Mouse (Mus musculus): ENCODE measurements around the gene Ntn3. TPM values are rescaled to one million over a fixed set of nuclear protein-coding genes. Genes with fewer than 3 reads are reported as not detected.

The Ntn3 gene
- total RNA-seq (2017) = 0.10 and 0.50 TPM in 2 replicates

DNA sequence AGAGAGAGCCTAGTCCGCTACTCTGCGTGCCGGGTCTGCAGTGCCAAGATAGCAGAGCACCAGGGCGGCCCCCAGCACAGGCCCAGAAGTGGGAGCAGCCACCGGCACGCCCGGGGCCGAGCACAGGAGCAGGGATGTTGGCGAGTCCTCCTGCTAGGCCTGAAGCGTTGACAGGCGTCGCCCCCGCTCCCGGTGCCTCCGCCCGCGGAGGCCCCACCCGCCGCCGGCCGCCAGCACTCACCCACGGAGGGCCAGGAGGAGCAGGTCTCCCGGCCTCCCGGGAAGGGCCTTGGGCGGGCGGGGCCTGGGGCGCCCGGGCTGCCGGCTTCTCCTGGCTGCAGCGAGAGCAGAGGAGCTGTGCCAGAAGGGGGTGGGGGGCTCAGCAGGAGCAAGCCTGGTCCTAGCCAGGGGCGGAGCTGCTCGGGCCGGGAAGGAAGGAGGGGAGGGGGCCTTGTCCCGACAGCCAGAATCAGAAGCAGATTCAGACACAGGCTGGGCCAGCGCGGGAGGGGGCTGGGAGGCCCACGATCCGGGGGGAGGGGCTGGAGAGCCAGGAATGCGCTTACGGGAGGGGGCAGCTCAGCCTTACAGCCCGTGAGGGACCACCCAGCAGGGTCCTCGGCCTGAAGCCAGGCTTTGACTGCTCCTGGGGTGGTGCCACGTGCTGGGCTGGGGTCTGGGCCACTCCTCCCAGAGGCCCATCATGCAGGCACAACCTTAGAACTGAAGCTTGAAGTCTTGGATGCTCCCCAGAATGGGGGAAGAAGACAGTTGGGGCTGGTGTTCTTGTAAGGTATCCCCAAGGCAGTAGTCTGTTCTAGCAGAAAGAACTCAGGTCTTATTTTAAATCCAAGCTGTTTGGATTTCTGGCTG lies at the start of gene Ntn3:
Ntn3 (minus strand) TSS at position 489 of the 873 bp plus-strand sequence.
- peak; percentile 21; the same call in 1 of the 2 replicates for ATAC-seq (replicated peaks; ENCODE audit: low read depth, poor library complexity, severe bottlenecking)

DNA sequence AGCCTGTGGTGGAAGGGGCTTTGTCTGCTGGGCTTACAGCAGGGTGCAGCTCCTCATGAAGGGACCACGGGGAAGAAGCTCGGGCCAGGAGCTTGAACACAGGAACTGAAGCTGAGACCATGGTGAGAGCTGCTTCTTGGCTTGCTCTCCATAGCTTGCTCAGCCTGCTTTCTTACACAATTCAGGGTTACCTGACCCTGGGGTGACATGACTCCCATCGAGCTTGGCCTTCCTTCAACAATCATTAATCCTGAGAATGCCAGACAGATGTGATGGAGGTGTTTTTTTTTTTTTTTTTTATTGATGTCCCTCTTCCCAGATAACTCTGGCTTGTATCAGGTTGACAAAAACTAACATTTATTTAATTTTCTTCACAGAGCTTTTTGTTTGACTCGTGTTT lies 49.6 kb upstream of the Ntn3 start:
- no peak for ATAC-seq (replicated peaks; ENCODE audit: low read depth, poor library complexity, severe bottlenecking)

DNA sequence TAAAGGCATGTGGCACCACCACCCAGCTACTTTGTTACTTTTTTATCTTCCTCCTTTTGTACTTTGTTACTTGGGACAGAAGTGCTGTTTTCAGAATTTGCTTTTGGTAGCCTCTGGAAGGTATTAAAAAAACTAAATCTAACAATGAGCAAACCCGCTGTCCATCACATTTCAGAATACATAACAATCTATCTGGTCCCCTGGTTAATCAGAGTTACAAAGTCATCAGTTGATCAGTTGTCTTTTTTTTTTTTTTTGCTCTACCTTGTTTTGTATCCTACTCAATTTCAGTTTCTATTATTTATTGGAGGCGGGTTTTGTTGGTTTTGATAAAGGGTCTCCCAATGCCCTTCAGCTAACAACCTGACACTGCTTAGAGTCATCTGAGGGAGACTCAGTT lies 43.0 kb upstream of the Ntn3 start:
- ATAC-seq (replicated peaks; ENCODE audit: low read depth, poor library complexity, severe bottlenecking) = no peak

DNA sequence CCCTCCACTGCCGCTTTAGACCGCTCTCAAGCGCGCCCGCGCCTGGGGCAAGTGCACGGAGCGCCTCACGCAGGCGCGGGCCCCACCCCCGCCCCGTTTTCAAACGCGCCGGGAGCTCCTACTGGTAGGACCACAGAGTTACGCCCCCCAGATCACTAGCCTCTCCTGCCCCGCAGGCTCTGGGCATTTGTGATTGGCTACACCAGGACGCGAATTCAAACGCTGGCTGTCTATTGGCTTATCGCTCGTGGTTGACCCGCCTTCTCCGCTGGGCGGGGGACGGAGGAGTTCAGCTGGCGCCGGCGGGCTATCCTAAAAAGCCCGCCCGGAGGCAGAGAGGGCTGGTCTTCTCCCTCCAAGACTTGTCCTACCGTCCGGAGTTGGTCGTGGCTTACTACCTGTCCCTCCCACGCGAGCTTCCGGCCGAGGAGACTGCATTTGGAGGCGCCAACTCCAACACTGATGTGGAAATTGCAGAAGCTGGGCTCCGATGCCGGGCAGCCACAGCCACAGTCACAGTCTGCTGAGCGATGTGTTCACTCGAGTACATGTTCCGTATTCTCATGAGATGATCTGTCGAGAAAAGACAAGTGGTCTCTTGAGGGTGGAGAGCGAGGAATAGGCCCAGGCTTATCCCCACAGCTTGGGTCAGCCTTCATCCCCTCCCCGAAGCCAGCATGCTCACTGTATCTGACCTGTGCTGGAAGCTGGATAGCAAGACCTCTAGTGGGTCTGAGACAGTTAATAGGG lies 42.2 kb upstream of the Ntn3 start, which contains the start of gene Ccnf:
Ccnf (minus strand) TSS at position 165 of the 750 bp plus-strand sequence.
- peak; percentile 99 for ATAC-seq (replicated peaks; ENCODE audit: low read depth, poor library complexity, severe bottlenecking)

DNA sequence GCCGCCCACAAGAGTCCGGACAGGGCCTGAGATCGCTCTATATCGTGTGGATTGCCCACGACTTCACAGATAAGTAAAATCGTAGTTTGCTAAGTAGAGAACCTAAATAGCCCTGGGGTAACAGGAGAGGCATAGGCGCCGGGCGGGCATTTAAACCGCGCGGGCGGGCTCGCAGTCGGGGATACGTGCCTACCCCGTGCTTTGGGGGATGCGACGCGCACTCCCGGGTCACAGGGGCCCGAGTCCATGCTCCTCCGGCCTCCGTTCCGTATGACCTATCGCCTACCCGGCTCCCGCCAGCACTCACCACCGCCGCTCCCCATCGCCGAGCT lies 41.6 kb upstream of the Ntn3 start:
- no peak for ATAC-seq (replicated peaks; ENCODE audit: low read depth, poor library complexity, severe bottlenecking)

DNA sequence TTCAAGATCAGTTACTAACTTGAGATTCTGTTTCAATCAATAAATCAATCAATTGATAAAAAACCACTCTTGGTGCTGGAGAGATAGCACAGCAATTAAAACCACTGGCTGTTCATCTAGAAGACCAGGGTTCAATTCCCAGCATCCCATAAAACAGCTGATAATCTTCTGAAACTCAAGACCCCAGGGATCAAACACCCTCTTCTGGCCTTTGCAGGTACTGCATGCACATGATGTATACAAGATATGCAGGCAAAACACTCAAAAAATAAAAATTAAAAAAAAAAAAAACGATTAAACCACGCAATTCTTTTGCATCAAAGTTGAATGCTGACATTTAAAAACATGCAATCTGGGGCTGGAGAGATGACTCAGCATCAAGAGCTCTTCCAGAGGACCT lies 39.3 kb upstream of the Ntn3 start:
- no peak for ATAC-seq (replicated peaks; ENCODE audit: low read depth, poor library complexity, severe bottlenecking)

- no peak for ATAC-seq (replicated peaks; ENCODE audit: low read depth, poor library complexity, severe bottlenecking)
These were observed 34.7 kb upstream of the Ntn3 start for GRCm38 (mm10) chr17:24244061-24244460.

- 0 out of 2 replicates have a peak, but pooled peaks have one; percentile 50 for ATAC-seq (replicated peaks; ENCODE audit: low read depth, poor library complexity, severe bottlenecking)
These were observed 34.1 kb upstream of the Ntn3 start for GRCm38 (mm10) chr17:24243311-24243969.

DNA sequence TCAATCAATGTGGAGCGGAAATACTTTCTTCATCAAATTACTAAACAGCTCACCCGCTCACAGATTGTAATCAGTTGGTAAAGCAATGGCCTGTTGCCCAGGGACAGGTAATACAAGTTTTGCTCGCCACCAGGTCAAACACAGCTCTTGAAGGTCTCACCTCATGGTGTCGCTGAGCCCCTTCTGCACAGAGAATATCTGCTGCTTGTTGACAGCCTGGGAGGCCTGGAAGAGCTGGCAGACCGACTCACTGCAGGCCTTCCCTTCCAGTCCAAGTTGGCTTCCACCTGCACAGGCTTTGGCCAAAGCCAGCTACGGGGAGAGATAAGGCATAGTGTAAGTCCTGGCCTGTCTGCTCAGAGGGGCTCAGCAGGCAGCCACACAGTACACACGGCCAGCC lies 27.6 kb upstream of the Ntn3 start:
- ATAC-seq (replicated peaks; ENCODE audit: low read depth, poor library complexity, severe bottlenecking) = no peak

DNA sequence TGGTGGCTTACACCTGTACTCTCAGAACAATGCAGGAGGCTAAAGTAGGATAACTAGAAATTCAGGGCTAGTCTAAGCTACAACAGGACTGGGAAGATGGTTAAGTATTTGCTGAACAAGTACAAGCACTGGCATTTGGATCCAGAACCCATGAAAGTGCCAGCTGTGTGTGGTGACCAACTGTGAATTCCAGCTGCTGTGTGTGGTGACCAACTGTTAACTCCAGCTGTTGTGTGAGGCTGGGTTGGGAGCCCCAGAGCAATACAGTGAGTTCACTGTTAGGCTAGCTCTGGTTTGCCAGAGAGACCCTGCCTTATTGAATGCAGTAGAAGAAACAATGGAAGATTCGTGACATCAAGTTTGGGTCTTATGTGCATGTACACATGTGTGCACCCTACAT lies 27.1 kb upstream of the Ntn3 start:
- ATAC-seq (replicated peaks; ENCODE audit: low read depth, poor library complexity, severe bottlenecking) = no peak

DNA sequence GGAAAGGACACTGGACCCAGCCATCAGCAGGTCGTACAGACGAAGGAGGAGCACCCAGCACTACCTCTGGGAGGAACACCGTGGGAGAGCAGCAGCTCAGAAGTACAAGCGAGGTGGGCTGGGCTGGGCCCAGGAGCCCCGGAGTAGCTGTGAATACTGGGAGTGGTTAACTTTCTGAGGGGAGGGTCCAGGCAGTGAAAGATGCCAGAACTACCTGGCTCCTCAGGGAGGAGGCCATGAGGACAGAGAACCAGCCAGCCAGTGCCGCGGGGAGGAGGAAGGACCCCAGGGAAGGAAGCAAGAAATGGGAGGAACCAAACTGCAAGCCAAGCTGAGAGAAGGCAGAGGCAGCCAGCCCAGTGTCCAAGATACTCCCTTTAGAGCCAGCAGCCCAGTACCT lies 18.6 kb upstream of the Ntn3 start:
- no peak for ATAC-seq (replicated peaks; ENCODE audit: low read depth, poor library complexity, severe bottlenecking)

DNA sequence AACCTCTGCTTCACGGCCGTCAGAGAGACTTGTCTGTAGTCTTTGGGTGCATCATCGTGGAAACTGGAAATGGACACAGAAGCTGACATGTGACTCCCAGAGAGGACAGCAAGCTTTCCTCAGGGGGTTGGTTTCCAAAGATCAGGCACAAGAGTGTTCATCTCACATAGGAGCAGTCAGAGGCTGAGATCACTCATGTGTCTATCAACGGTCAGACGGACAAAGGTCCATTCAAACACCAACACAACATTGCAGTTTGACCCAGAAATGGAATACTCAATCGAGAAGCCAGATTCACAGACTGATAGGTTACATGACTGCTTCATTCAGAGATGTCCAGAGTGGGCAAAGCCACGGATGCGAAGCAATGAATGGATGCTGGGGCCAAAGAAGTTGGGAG lies 17.4 kb upstream of the Ntn3 start:
- no peak for ATAC-seq (replicated peaks; ENCODE audit: low read depth, poor library complexity, severe bottlenecking)

- ATAC-seq (replicated peaks; ENCODE audit: low read depth, poor library complexity, severe bottlenecking) = peak; percentile 69
These were observed 16.5 kb upstream of the Ntn3 start for GRCm38 (mm10) chr17:24225851-24226250.

DNA sequence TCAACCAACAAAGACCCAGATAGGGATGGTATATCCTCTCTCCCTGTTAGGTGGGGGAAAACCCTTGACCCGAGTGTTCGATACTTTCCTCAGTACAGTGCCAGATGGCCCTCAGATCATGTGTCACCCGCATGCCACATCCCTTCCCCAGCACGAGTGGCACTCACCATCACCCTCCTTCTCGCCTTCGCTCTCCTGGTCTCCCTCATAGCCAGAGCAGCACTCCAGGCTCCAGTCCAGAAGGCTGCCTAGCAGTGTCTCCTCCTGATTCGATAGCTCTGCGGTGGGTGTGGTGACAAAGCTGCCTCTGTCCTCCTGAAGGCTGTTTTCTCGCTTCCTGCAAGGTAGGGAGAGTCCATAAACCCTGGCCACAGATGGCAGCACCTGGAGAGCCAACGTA lies 15.4 kb upstream of the Ntn3 start:
- ATAC-seq (replicated peaks; ENCODE audit: low read depth, poor library complexity, severe bottlenecking) = no peak

DNA sequence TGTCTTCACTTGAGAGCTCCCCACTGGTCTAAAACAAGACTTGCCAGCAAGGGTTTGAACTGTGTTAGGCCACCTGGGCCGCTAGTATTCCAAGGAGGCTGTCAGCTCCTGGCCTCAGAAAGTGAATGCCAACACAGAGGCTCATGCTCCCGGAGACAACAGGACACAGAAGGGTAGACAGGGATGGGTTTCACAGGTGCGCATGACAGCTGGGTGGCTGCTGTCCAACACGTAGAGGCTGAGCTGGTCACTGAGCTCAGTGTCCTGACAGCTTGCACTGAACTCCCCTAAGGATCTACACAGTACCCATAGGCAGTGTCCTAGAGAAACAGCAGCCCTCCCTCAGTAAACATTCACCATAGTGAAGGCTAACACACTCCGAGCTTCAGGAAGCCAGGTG lies 14.2 kb upstream of the Ntn3 start:
- no peak for ATAC-seq (replicated peaks; ENCODE audit: low read depth, poor library complexity, severe bottlenecking)

GRCm38 (mm10) chr17:24222653-24223052 lies 13.3 kb upstream of the Ntn3 start:
- ATAC-seq (replicated peaks; ENCODE audit: low read depth, poor library complexity, severe bottlenecking) = no peak

GRCm38 (mm10) chr17:24220435-24221411 lies 11.4 kb upstream of the Ntn3 start, which contains the start of gene Tedc2:
Tedc2 (minus strand) TSS chr17:24220851.
- peak; percentile 94 for ATAC-seq (replicated peaks; ENCODE audit: low read depth, poor library complexity, severe bottlenecking)

GRCm38 (mm10) chr17:24216836-24217235 lies 7.5 kb upstream of the Ntn3 start:
- no peak for ATAC-seq (replicated peaks; ENCODE audit: low read depth, poor library complexity, severe bottlenecking)

GRCm38 (mm10) chr17:24213186-24213585 lies 3.9 kb upstream of the Ntn3 start:
- ATAC-seq (replicated peaks; ENCODE audit: low read depth, poor library complexity, severe bottlenecking) = no peak

Measured in common myeloid progenitor, adult 5-6 weeks (primary cell).